Mouse (Mus musculus) gastrocnemius, adult 2 months (tissue): ENCODE results near the gene Pakap. TPM values are rescaled to one million over a fixed set of nuclear protein-coding genes. Genes with fewer than 3 reads are reported as not detected.

Experiments used
- DNase-seq: peaks from one replicate; pipeline ENCODE4 v3.0.0; 2022
- H3K27ac ChIP-seq: fragments of 200-600 bp; 2 replicates; pipeline ENCODE4 v1.8.1; 2022; ENCODE audit warnings: mild to moderate bottlenecking
- H3K4me3 ChIP-seq: fragments of 200-600 bp; 2 replicates; pipeline ENCODE4 v1.8.1; 2022; ENCODE audit warnings: mild to moderate bottlenecking, moderate library complexity
- CTCF ChIP-seq: fragments of 200-600 bp; IDR thresholded peaks from 2 replicates; pipeline ENCODE4 v1.8.1; 2022; ENCODE audit warnings: antibody characterized with exemption, mild to moderate bottlenecking, moderate library complexity
- intact Hi-C: fragments of 180-260 bp; cut with DNase I; formaldehyde crosslinking; loops from one replicate; pipeline ENCODE4 v1.15.1; 2025
- total RNA-seq, 2 experiments: library from RNA; stranded (reverse); gene quantifications; 2 replicates each; pipeline ENCODE4 v1.2.3; 2021

The Pakap gene
- total RNA-seq, 2 experiments from 2014 or later = 4.9 to 7.0 TPM

- DNase-seq = no peak
- no peak overlapping the region for H3K4me3 ChIP-seq
- H3K27ac ChIP-seq = peak overlapping the region; percentile 32; the same call in 1 of the 2 replicates
- TF ChIP-seq CTCF = no peak
- intact Hi-C loops = no loop called here
Observed at GRCm38 (mm10) chr4:57797548-57798285, 229.7 kb downstream of the Pakap start.

GRCm38 (mm10) chr4:57798286-57799018, 230.5 kb downstream of the Pakap start:
- peak overlapping the region; percentile 32 for H3K27ac ChIP-seq
- DNase-seq = no peak
- TF ChIP-seq CTCF = no peak
- no peak overlapping the region for H3K4me3 ChIP-seq
- intact Hi-C loops = no loop called here

- H3K27ac ChIP-seq = no peak overlapping the region
- TF ChIP-seq CTCF = no peak
- intact Hi-C loops = no loop called here
Observed at GRCm38 (mm10) chr4:57799297-57799696, 231.3 kb downstream of the Pakap start.

DNA sequence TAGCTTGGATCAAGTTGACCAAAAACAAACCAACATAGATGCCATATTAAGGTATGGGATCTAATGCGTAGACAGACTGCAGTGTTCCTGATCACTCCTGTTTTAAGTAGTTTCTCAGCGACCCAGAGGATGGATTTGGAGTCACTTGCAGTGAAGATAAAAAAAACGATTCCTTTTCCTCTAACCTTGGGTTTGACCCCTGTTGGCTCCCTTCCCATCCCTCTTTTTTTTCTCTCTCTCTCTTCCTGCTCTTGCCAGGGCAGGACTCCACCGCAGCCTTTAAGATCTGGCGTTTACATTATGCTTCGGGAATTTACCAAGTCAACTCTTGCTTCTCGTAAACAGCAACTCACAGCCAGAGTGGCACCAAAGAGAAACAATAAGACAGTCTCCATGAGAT, 233.3 kb downstream of the Pakap start:
- H3K4me3 ChIP-seq = no peak overlapping the region
- intact Hi-C loops = no loop called here
- no peak overlapping the region for H3K27ac ChIP-seq
- no peak for TF ChIP-seq CTCF
- DNase-seq = no peak

More at GRCm38 (mm10) chr4:57799297-57799696, 231.3 kb downstream of the Pakap start:
- H3K4me3 ChIP-seq = no peak overlapping the region
- no peak for DNase-seq

DNA sequence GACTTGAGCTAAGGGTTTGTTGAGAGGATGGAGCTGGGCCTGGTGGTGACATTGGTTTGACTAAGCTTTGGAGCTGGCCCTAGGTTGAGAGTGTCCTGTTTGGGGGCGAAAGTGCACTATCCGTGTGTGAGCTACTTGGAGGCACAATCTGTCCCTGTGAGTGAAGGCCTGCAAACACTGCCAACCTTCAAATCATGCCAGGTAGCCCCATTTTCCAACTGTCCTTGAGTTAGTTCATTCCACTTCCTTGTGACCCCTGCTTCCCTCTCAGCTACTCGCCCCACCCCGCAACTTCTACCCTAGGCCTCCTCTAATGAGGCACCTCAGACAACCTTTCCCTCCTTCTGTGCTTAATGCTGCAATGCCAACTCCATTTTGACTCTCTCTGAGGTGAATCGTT, 234.0 kb downstream of the Pakap start:
- no peak for DNase-seq
- intact Hi-C loops = no loop called here
- no peak for TF ChIP-seq CTCF
- Histone ChIP-seq H3K4me3 (no peak overlapping the region), H3K27ac (no peak overlapping the region)

DNA sequence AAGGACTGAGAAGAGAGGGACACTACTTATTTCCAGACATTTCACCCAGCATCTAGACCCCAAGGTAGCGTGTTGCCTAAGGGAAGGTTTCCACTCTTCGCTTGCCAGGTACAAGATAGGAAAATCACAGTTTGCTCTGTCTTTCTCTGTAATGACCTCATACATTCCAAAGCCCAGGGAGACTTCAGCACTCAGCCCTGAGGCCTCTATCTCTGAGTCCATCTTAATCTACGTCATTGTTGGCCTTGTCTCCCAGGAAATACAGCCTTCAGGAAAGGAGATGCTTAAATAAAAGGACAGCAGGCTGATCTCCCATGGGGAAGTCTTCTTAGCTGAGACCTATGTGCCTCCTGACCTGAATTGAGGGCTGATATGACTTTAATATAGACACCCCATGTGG, 234.4 kb downstream of the Pakap start:
- intact Hi-C loops = no loop called here
- Histone ChIP-seq H3K4me3 (no peak overlapping the region), H3K27ac (no peak overlapping the region)
- no peak for DNase-seq
- TF ChIP-seq CTCF = no peak

DNA sequence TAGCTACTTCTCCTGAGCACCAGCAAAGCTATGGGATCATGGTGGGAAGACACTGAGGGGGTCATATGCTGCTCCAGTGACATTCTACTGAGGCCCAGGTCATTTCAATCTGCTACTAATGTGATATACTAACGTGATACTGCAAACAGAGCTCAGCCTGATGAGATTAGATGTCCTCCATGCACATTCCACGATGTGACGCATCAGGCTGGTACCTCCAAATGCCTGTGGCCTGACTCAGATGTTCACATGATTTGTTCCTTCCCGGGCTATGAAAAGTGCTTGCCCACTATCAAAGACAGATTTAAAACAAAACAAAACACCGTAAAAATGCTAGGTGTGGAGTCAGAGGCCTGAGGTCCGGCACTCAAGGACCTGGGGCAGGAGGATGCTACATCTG, 236.9 kb downstream of the Pakap start:
- intact Hi-C loops = no loop called here
- no peak for TF ChIP-seq CTCF
- Histone ChIP-seq H3K27ac (no peak overlapping the region), H3K4me3 (no peak overlapping the region)
- DNase-seq = no peak

DNA sequence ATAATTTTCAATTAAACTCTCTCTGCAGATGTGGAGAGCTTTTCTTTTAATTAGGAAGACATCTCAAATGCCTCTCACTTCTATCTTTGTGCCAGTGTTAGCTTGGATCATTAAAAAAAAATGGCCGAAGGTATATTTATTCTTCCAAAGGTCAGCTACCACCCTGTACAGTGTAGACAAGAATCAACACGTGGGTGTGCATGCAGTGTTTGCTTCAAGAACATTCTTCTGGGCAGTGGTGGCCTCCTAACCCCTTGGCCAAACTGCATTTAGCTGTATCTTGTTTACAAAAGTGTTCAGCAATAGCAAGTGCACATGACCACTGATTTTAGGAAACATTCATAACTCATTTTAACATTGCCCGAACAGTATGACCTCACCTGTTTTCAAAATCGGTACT, 241.5 kb downstream of the Pakap start:
- intact Hi-C loops = no loop called here
- 0 out of 2 replicates have a peak overlapping the region, but pooled peaks have one; percentile 12 for H3K27ac ChIP-seq
- no peak for DNase-seq
- H3K4me3 ChIP-seq = no peak overlapping the region
- no peak for TF ChIP-seq CTCF

DNA sequence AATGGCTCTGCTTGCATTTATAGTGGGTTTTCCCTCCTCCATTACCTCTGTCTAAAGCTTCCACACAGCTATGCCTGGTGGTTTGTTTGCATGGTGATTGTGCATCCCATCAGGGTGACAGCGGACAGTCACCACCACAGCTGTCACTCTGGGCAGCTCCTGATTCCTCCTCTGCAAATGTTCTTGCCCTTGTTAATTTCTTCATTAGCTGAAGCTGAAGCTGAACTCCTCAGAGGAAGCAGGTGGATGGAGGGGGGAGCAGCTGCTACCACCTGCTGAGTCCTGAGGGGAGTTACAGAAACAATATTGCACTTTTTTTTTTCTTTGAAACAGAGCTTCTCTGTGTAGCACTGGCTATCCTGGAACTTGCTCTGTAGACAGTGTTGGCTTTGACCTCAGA, 244.1 kb downstream of the Pakap start:
- DNase-seq = no peak
- no peak overlapping the region for H3K4me3 ChIP-seq
- intact Hi-C loops = no loop called here
- H3K27ac ChIP-seq = peak overlapping the region; percentile 58
- TF ChIP-seq CTCF = no peak

- Histone ChIP-seq H3K4me3 (no peak overlapping the region), H3K27ac (peak overlapping the region; percentile 76)
- DNase-seq = peak; percentile 33
- intact Hi-C loops = no loop called here
- TF ChIP-seq CTCF = no peak
Observed at GRCm38 (mm10) chr4:57812916-57813575, 245.1 kb downstream of the Pakap start.

GRCm38 (mm10) chr4:57813576-57813945, 245.6 kb downstream of the Pakap start:
- TF ChIP-seq CTCF = no peak
- Histone ChIP-seq H3K27ac (peak overlapping the region; percentile 76), H3K4me3 (no peak overlapping the region)
- intact Hi-C loops = no loop called here
- DNase-seq = no peak

GRCm38 (mm10) chr4:57815355-57815754, 247.4 kb downstream of the Pakap start:
- no peak for DNase-seq
- no peak overlapping the region for H3K27ac ChIP-seq
- intact Hi-C loops = no loop called here
- TF ChIP-seq CTCF = no peak
- no peak overlapping the region for H3K4me3 ChIP-seq

DNA sequence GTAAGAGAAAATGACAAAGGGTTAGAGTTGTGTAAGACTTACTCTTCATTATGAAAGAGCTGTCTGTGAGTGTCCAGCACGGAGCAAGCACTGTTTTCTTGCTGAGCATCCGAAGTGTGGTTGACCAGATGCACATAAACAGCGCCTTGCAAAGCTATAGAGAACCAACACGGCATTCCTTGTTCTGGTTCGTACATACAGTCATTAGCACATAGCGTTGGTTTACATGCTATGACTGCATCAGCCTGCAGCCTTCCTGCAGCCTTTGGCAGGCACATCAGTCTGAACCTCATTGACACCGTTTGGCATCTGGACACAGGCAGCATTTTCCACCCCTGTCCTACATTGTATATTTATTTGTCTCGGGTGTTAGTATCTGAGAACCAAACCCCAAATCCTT, 248.2 kb downstream of the Pakap start:
- no peak overlapping the region for H3K4me3 ChIP-seq
- intact Hi-C loops = no loop called here
- H3K27ac ChIP-seq = no peak overlapping the region
- no peak for TF ChIP-seq CTCF
- no peak for DNase-seq
